Mouse (Mus musculus) CH12.LX (cell line): ENCODE data around the gene Hoxc8. TPM values are rescaled to one million over a fixed set of nuclear protein-coding genes. Genes with fewer than 3 reads are reported as not detected.
A peak's percentile ranks its signal among the peaks of the same experiment; 100 is the strongest.

Source experiments
- DNase-seq: peaks from one replicate; pipeline ENCODE4 v3.0.0-alpha.2; 2013; ENCODE audit errors: extremely low read depth
- H3K27ac ChIP-seq: 2 replicates; pipeline ENCODE4 v1.5.1; 2012; ENCODE audit warnings: low read depth, mild to moderate bottlenecking, control low read depth, moderate library complexity; ENCODE audit not compliant: insufficient read depth
- H3K27me3 ChIP-seq: replicated peaks from 2 replicates; pipeline ENCODE3; 2012; ENCODE audit warnings: inconsistent platforms
- H3K36me3 ChIP-seq, 2 experiments: replicated peaks in 1 of 2; 2 replicates each; pipeline versions ENCODE3 to v1.6.1; 2012; ENCODE audit warnings: inconsistent platforms in 1 of 2, low read length in 1 of 2, mild to moderate bottlenecking in 1 of 2, mixed read lengths in 1 of 2, moderate library complexity in 1 of 2; ENCODE audit not compliant: control insufficient read depth in 1 of 2, insufficient read depth in 1 of 2
- H3K4me1 ChIP-seq, 2 experiments: 2 replicates each; pipeline ENCODE4 v1.6.1; 2012; ENCODE audit warnings: inconsistent platforms in 1 of 2, moderate library complexity in 1 of 2; ENCODE audit not compliant: insufficient read depth in 2 of 2, control insufficient read depth in 1 of 2
- H3K4me2 ChIP-seq: 2 replicates; pipeline ENCODE4 v1.6.1; 2012; ENCODE audit warnings: low read depth, mild to moderate bottlenecking, control low read depth; ENCODE audit not compliant: poor library complexity, insufficient read depth, severe bottlenecking
- H3K4me3 ChIP-seq, 3 experiments: fragments of 150-350 bp in 1 of 3; sonication (generic) in 1 of 3; replicated peaks in 1 of 3; 2 replicates each; pipeline versions ENCODE3 to v1.5.1; 2011 to 2012; ENCODE audit warnings: low read depth in 2 of 3, low read length in 2 of 3, mild to moderate bottlenecking in 2 of 3, moderate library complexity in 2 of 3, control low read depth in 1 of 3, improper control_type of control experiment in 1 of 3, inconsistent platforms in 1 of 3, mixed read lengths in 1 of 3; ENCODE audit not compliant: poor library complexity in 1 of 3
- H3K79me2 ChIP-seq: replicated peaks from 2 replicates; pipeline ENCODE4 v1.6.1; 2012; ENCODE audit warnings: mild to moderate bottlenecking, moderate library complexity; ENCODE audit not compliant: control insufficient read depth, poor library complexity, insufficient read depth, severe bottlenecking; ENCODE audit errors: extremely low read depth
- H3K9ac ChIP-seq: 2 replicates; pipeline ENCODE4 v1.6.1; 2012; ENCODE audit warnings: low read depth, mild to moderate bottlenecking, control low read depth, moderate library complexity; ENCODE audit not compliant: insufficient read depth
- H3K9me3 ChIP-seq: replicated peaks from 2 replicates; pipeline ENCODE3; 2012; ENCODE audit warnings: low read length, inconsistent platforms, mixed read lengths
- BHLHE40 ChIP-seq: IDR thresholded peaks from 2 replicates; pipeline ENCODE4 v1.6.1; 2011; ENCODE audit warnings: mild to moderate bottlenecking, low read depth, low read length, improper control_type of control experiment
- CHD1 ChIP-seq: IDR thresholded peaks from 2 replicates; pipeline ENCODE4 v1.6.1; 2012; ENCODE audit warnings: low read depth, low read length, improper control_type of control experiment, inconsistent platforms
- CHD2 ChIP-seq: IDR thresholded peaks from 2 replicates; pipeline ENCODE4 v1.6.1; 2011; ENCODE audit warnings: low read length, improper control_type of control experiment
- EP300 ChIP-seq: IDR thresholded peaks from 2 replicates; pipeline ENCODE4 v1.6.1; 2011; ENCODE audit warnings: low read length, improper control_type of control experiment
- MAFK ChIP-seq: IDR thresholded peaks from 2 replicates; pipeline ENCODE4 v1.6.1; 2011; ENCODE audit warnings: low read length, improper control_type of control experiment; ENCODE audit not compliant: insufficient replicate concordance
- MAX ChIP-seq: IDR thresholded peaks from 2 replicates; pipeline ENCODE4 v1.6.1; 2011; ENCODE audit warnings: low read length, improper control_type of control experiment
- MXI1 ChIP-seq: IDR thresholded peaks from 2 replicates; pipeline ENCODE4 v1.6.1; 2011; ENCODE audit warnings: mild to moderate bottlenecking, low read depth, low read length, improper control_type of control experiment
- MYC ChIP-seq: IDR thresholded peaks from 2 replicates; pipeline ENCODE4 v1.6.1; 2011; ENCODE audit warnings: low read depth, mild to moderate bottlenecking, improper control_type of control experiment, low read length
- NRF1 ChIP-seq: IDR thresholded peaks from 2 replicates; pipeline ENCODE4 v1.6.1; 2014; ENCODE audit warnings: low read depth, mild to moderate bottlenecking, inconsistent platforms, low read length, improper control_type of control experiment, moderate library complexity
- POLR2A ChIP-seq: IDR thresholded peaks from 2 replicates; pipeline ENCODE4 v1.6.1; 2011; ENCODE audit warnings: low read depth, mild to moderate bottlenecking, improper control_type of control experiment, low read length
- RAD21 ChIP-seq: IDR thresholded peaks from 2 replicates; pipeline ENCODE4 v1.6.1; 2011; ENCODE audit warnings: low read depth, mild to moderate bottlenecking, low read length, improper control_type of control experiment, moderate library complexity
- SIN3A ChIP-seq: IDR thresholded peaks from 2 replicates; pipeline ENCODE4 v1.6.1; 2012; ENCODE audit warnings: low read length, improper control_type of control experiment, inconsistent platforms
- TBP ChIP-seq: conservative IDR thresholded peaks from 2 replicates; pipeline ENCODE4 v1.6.1; 2011; ENCODE audit warnings: low read depth, low read length, improper control_type of control experiment
- TCF12 ChIP-seq: IDR thresholded peaks from 2 replicates; pipeline ENCODE4 v1.6.1; 2014; ENCODE audit warnings: low read depth, mild to moderate bottlenecking, inconsistent platforms, low read length, improper control_type of control experiment
- UBTF ChIP-seq: IDR thresholded peaks from 2 replicates; pipeline ENCODE4 v1.6.1; 2012; ENCODE audit warnings: low read depth, mild to moderate bottlenecking, inconsistent platforms, low read length, improper control_type of control experiment, moderate library complexity
- USF2 ChIP-seq: conservative IDR thresholded peaks from 2 replicates; pipeline ENCODE4 v1.6.1; 2011; ENCODE audit warnings: low read depth, low read length, improper control_type of control experiment
- ZMIZ1 ChIP-seq: IDR thresholded peaks from 2 replicates; pipeline ENCODE4 v1.6.1; 2012; ENCODE audit warnings: low read depth, mild to moderate bottlenecking, inconsistent platforms, low read length, improper control_type of control experiment
- ZNF384 ChIP-seq: IDR thresholded peaks from 2 replicates; pipeline ENCODE4 v1.6.1; 2012; ENCODE audit warnings: low read depth, low read length, improper control_type of control experiment, inconsistent platforms
- dilution Hi-C: fragments of 300-500 bp; cut with MboI; formaldehyde crosslinking; loops from 2 replicates; pipeline ENCODE4 v1.14.3; 2020; ENCODE audit warnings: low sequenced_read_pairs; ENCODE audit not compliant: extremely low pct_unique_long_range_greater_than_20kb, extremely low pct_ligation_motif_present
- in situ Hi-C: fragments of 300-500 bp; cut with MboI; formaldehyde crosslinking; loops from 3 replicates; pipeline ENCODE4 v1.14.3; 2019; ENCODE audit warnings: low sequenced_read_pairs, low pct_ligation_motif_present, low pct_unique_long_range_greater_than_20kb, mixed read lengths
- polyA plus RNA-seq: library from polyadenylated mRNA; unstranded; fragments of >175 nt; gene quantifications from 2 replicates; pipeline ENCODE4 v1.2.1, GENCODE M21; 2012; ENCODE audit warnings: low read depth; ENCODE audit not compliant: insufficient read length
- total RNA-seq, 2 experiments: library from RNA; depleted of rRNA; stranded (reverse); fragments of 300-350 nt in 1 of 2; fragments of >200 nt in 1 of 2; gene quantifications; 2 replicates each; pipeline ENCODE4 v1.2.3; 2012 to 2014

Hoxc8 gene
- total and polyA plus RNA-seq, 3 experiments, result not detected

DNA sequence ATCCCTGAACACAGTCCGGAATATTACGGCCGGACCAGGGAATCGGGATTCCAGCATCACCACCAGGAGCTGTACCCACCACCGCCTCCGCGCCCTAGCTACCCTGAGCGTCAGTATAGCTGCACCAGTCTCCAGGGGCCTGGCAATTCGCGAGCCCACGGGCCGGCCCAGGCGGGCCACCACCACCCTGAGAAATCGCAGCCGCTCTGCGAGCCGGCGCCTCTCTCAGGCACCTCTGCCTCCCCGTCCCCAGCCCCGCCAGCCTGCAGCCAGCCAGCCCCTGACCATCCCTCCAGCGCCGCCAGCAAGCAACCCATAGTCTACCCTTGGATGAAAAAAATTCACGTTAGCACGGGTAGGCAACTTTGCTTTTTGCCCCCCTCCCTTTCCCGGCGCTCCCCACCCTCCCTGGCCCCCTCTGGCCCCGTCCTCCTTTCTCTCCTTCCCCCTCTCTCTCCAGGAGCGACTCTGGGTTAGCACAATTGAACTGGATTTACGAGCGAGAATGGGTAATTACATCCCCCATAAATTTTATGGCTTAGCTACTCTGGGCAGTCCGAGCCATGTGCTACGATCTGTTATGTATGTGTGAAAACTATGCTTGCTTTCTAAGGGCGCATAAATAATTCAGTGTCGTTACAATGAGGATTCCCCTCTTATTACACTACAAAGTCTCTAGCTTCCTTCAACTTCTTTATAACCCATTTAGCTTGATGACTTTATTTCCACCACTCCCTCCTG, 44.6 kb downstream of the Hoxc8 start:
- peak overlapping the region; percentile 81 to 100 (median 85) for H3K4me3 ChIP-seq
- H3K9ac ChIP-seq, result peak overlapping the region; percentile 90
- no peaks in the 10 kb centered on the region for H3K27me3 ChIP-seq

GRCm38 (mm10) chr15:103035548-103035881, 45.1 kb downstream of the Hoxc8 start:
- peak overlapping the region; percentile 81 to 100 (median 85) for H3K4me3 ChIP-seq
- in situ Hi-C loops, result no loop called here
- H3K36me3 ChIP-seq, result peaks cover 0 to 23% of the 10 kb centered on the region in 2 experiments
- H3K27ac ChIP-seq, result no peak overlapping the region
- peak overlapping the region; percentile 90 for H3K9ac ChIP-seq
- H3K79me2 ChIP-seq, result peaks cover 5% of the 10 kb centered on the region
- TF ChIP-seq TCF12, result 0 out of 2 replicates have a peak, but pooled peaks have one; percentile 14
- 0 out of 2 replicates have a peak, but pooled peaks have one; percentile 75 for TF ChIP-seq UBTF
- no peak for TF ChIP-seq EP300
- TF ChIP-seq CHD2, result peak; percentile 70
- peak; percentile 82; the same call in 1 of the 2 replicates for TF ChIP-seq CHD1
- TF ChIP-seq POLR2A, result 0 out of 2 replicates have a peak, but pooled peaks have one; percentile 14
- TF ChIP-seq RAD21, result no peak
- no peak for TF ChIP-seq MAFK
- no peaks in the 10 kb centered on the region for H3K9me3 ChIP-seq
- DNase-seq, result peak; percentile 24
- no peaks in the 10 kb centered on the region for H3K27me3 ChIP-seq
- dilution Hi-C loops, result no loop called here
- H3K4me2 ChIP-seq, result peak overlapping the region; percentile 86; the same call in 1 of the 2 replicates
- H3K4me1 ChIP-seq, result peaks cover 0 to 64% of the 10 kb centered on the region in 2 experiments; a peak in 2 of 4 replicates

More for the DNA sequence above, 44.6 kb downstream of the Hoxc8 start:
- peaks cover 5% of the 10 kb centered on the region for H3K79me2 ChIP-seq
- peak overlapping the region; percentile 86 for H3K4me2 ChIP-seq
- peak overlapping the region; percentile 25 for H3K27ac ChIP-seq
- TF ChIP-seq SIN3A (peak; percentile 15; the same call in 1 of the 2 replicates), EP300 (no peak), MAX (peak; percentile 17; the same call in 1 of the 2 replicates), MXI1 (peak; percentile 58; the same call in 1 of the 2 replicates), MYC (peak; percentile 69), RAD21 (no peak), TBP (no peak)
- TF ChIP-seq, all 38 proteins: peak for 4
- Histone ChIP-seq H3K36me3 (peaks cover 0 to 19% of the 10 kb centered on the region in 2 experiments), H3K9me3 (no peaks in the 10 kb centered on the region), H3K4me1 (peaks cover 0 to 63% of the 10 kb centered on the region in 2 experiments; a peak in 2 of 4 replicates)
- peak; percentile 14 for DNase-seq
- in situ Hi-C loops, result no loop called here
- dilution Hi-C loops, result no loop called here

GRCm38 (mm10) chr15:103037579-103037978, 47.2 kb downstream of the Hoxc8 start:
- Histone ChIP-seq H3K79me2 (peaks cover 5% of the 10 kb centered on the region), H3K4me1 (peaks cover 0 to 60% of the 10 kb centered on the region in 2 experiments; a peak in 2 of 4 replicates), H3K36me3 (peaks cover 0 to 42% of the 10 kb centered on the region in 2 experiments), H3K4me3 (no peak overlapping the region), H3K27ac (no peak overlapping the region), H3K9ac (no peak overlapping the region), H3K27me3 (no peaks in the 10 kb centered on the region)
- in situ Hi-C loops, result no loop called here
- dilution Hi-C loops, result no loop called here
- no peak for DNase-seq
- TF ChIP-seq BHLHE40, result no peak
- TF ChIP-seq USF2, result no peak
- peak; percentile 57; the same call in 1 of the 2 replicates for TF ChIP-seq ZNF384
- TF ChIP-seq CHD1, result no peak
- no peak for TF ChIP-seq ZMIZ1
- no peak for TF ChIP-seq MXI1
- no peak for TF ChIP-seq NRF1
- TF ChIP-seq, all 38 proteins: peak for 1
- Histone ChIP-seq H3K4me2 (no peak overlapping the region), H3K9me3 (no peaks in the 10 kb centered on the region)
